Mouse (Mus musculus) liver, embryonic 14.5 days (tissue): ENCODE results near the gene 1810055G02Rik.

Experiments
- CTCF ChIP-seq: IDR thresholded peaks from 2 replicates; pipeline ENCODE4 v1.5.1; 2016; ENCODE audit warnings: antibody characterized with exemption, low read depth, control low read depth
- EP300 ChIP-seq: IDR thresholded peaks from 2 replicates; pipeline ENCODE4 v1.6.1; 2016; ENCODE audit warnings: antibody characterized with exemption, low read depth

DNA sequence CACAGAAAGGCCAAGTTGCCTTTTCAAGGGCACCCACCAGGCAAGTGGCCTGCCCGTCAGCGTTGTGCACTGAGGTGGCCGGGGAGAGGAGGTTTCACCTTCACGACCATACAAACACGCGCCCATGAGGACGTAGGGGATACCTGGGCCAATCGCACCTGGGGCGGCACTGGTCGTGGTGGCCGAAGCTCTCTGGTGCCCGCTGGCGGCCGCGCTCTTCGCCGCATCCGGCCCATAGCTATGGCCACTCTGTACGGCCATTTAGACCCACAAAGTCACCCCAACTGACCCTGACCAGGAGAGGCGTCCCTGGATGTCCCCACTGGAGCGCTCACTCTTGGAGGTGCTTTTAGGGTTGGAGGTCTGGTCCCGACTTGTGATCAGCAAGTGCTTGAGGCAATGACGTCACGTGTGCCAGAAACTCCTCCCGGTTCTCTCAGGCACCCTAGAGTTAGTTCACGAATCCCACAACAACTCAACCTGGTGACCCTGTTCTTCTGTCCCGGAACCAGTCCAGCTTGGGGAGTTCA lies 11.3 kb downstream of the 1810055G02Rik start:
- TF ChIP-seq CTCF (peak; percentile 79), EP300 (no peak)
